Mouse (Mus musculus): ENCODE results near the gene Bak1.

DNA sequence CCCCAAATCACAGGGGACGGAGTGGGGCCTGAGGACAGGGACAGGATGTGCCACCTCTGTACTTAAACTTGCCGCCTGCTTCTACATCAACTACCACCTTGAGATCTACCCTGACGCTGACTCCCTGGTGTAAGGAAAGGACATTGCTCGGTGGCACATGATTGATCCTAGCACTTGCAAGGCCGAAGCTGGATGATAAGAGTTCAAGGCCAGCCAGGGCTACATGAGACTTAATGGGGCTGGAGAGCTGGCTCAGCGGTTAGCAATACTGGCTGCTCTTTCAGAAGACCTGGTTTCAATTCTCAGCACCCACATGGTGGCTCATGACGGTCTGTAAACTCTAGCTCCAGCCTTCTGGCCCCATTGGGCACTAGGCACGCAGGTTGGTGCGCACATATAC lies 7.1 kb downstream of the Bak1 start:
- no peak for TF ChIP-seq CTCF (IDR thresholded peaks at IDR 0.05; ENCODE audit: insufficient read depth, low read depth, low read length)
- TF ChIP-seq POLR2A (IDR thresholded peaks at IDR 0.05; ENCODE audit: insufficient read depth, low read depth, low read length), result no peak
